Mouse (Mus musculus): ENCODE measurements around the gene Enpep. TPM values are rescaled to one million over a fixed set of nuclear protein-coding genes. Genes with fewer than 3 reads are reported as not detected.

Enpep gene
- polyA plus RNA-seq, 1 experiment, result 2.8 TPM

DNA sequence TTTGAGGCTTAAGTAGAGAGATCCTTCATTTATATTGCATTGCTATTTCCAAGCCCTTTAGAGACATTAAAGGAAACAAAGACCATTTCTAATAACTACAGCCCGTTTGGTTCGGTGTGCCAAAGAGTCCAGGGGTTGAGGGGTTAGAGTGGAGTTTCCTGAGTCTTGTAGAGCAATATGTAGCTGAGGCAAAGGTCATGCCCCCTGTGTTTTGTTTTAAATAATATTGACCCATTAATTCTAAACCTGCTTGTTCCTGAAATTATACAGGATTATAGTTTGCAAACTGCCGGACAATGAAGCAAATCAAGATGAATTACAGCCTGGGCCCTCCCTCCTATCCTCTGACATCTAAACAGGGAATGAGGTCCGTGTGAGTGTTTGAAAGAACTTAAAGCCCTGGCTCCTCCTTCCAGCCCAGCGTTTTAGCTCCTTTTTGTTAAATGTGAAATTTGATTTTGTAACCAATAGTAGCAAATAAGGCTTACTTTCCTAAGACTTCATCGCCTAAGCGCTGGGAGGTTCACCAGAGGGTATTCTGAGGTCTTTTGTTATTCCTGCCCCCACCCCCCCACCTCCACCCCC lies 112.3 kb downstream of the Enpep start:
- TF ChIP-seq POLR2A (IDR thresholded peaks at IDR 0.05; ENCODE audit: extremely low read depth, insufficient read depth, low read length) (no peak), CTCF (IDR thresholded peaks at IDR 0.05; ENCODE audit: extremely low read depth, insufficient read depth, low read length) (no peak)
- Histone ChIP-seq H3K4me3 (ENCODE audit: insufficient read depth, low read length) (no peak overlapping the region), H3K4me1 (ENCODE audit: control insufficient read depth, insufficient read depth, low read length) (no peaks in the 10 kb centered on the region), H3K27ac (ENCODE audit: insufficient read depth, low read length) (no peak overlapping the region)

Other genes with a start within 250 kb of the Enpep start
- not detected in 2 replicates for gene Pitx2, start 132.8 kb downstream of the Enpep start, polyA plus RNA-seq (2012; rRNA removed)
- 26.2 and 27.1 TPM in 2 replicates for gene Elovl6, start 199.6 kb upstream of the Enpep start, polyA plus RNA-seq (2012; rRNA removed)

Data from cortical plate, adult 2 months (tissue).